Mouse (Mus musculus) ovary, adult 2 months (tissue): ENCODE data around the gene Napsa. TPM values are rescaled to one million over a fixed set of nuclear protein-coding genes. Genes with fewer than 3 reads are reported as not detected.

ENCODE experiments used
- polyA plus RNA-seq: library from polyadenylated mRNA; depleted of rRNA; stranded (reverse); fragments of >200 nt; gene quantifications from 2 replicates; pipeline ENCODE4 v1.2.3, GENCODE M21; 2012; rRNA removed

The Napsa gene
- polyA plus RNA-seq = 24.1 and 29.3 TPM in 2 replicates

GRCm38 (mm10) chr7:44572213-44572701 lies at the start of gene Napsa:
Gene Napsa, plus strand, starts transcription at chr7:44572380.

GRCm38 (mm10) chr7:44524502-44524901 lies 47.7 kb upstream of the Napsa start, which contains the start of gene Mybpc2:
Gene Mybpc2, minus strand, starts transcription at chr7:44524656.

GRCm38 (mm10) chr7:44531946-44532732 lies 40.0 kb upstream of the Napsa start, which contains the start of gene Spib:
Gene Spib, minus strand, starts transcription at chr7:44532071.

GRCm38 (mm10) chr7:44548497-44549087 lies 23.6 kb upstream of the Napsa start, which contains the start of gene Pold1:
Gene Pold1, minus strand, starts transcription at chr7:44548849.

GRCm38 (mm10) chr7:44553826-44554225 lies 18.4 kb upstream of the Napsa start, which contains the start of gene Nr1h2:
Gene Nr1h2, minus strand, starts transcription at chr7:44553951.

GRCm38 (mm10) chr7:44590402-44591347 lies 18.5 kb downstream of the Napsa start, which contains the start of gene Kcnc3:
Gene Kcnc3, plus strand, starts transcription at chr7:44590664.

Other genes with a start within 250 kb of the Napsa start
- 5.9 and 6.5 TPM in 2 replicates for gene Syt3, start 188.3 kb upstream of the Napsa start, polyA plus RNA-seq
- 2.6 and 2.8 TPM in 2 replicates for gene 1700008O03Rik, start 186.6 kb upstream of the Napsa start, polyA plus RNA-seq
- gene Lrrc4b, start 143.4 kb upstream of the Napsa start, polyA plus RNA-seq = 12.9 and 15.2 TPM in 2 replicates
- 0.46 and 2.6 TPM in 2 replicates for gene Aspdh, start 107.0 kb upstream of the Napsa start, polyA plus RNA-seq
- gene Josd2, start 104.4 kb upstream of the Napsa start, polyA plus RNA-seq = 224 and 234 TPM in 2 replicates
- gene Emc10, start 75.9 kb upstream of the Napsa start, polyA plus RNA-seq = 430 and 453 TPM in 2 replicates
- gene Fam71e1, start 75.8 kb upstream of the Napsa start, polyA plus RNA-seq = 19.1 and 24.1 TPM in 2 replicates
- gene Mybpc2, start 47.7 kb upstream of the Napsa start, polyA plus RNA-seq = 1.3 and 1.4 TPM in 2 replicates
- 0.78 and 1.3 TPM in 2 replicates for gene Spib, start 40.3 kb upstream of the Napsa start, polyA plus RNA-seq
- 92.1 and 95.5 TPM in 2 replicates for gene Pold1, start 23.5 kb upstream of the Napsa start, polyA plus RNA-seq
- 236 and 251 TPM in 2 replicates for gene Nr1h2, start 18.4 kb upstream of the Napsa start, polyA plus RNA-seq
- gene Kcnc3, start 18.3 kb downstream of the Napsa start, polyA plus RNA-seq = 2.9 and 3.1 TPM in 2 replicates
- gene Myh14, start 98.5 kb downstream of the Napsa start, polyA plus RNA-seq = 9.2 and 12.0 TPM in 2 replicates
- gene Izumo2, start 136.4 kb downstream of the Napsa start, polyA plus RNA-seq = not detected in 2 replicates
- 30.5 and 41.0 TPM in 2 replicates for gene Vrk3, start 176.0 kb downstream of the Napsa start, polyA plus RNA-seq
- gene Zfp473, start 178.7 kb downstream of the Napsa start, polyA plus RNA-seq = 0.66 and 0.89 TPM in 2 replicates
- 121 and 156 TPM in 2 replicates for gene Nup62, start 243.7 kb downstream of the Napsa start, polyA plus RNA-seq
- gene Il4i1, start 244.0 kb downstream of the Napsa start, polyA plus RNA-seq = 3.7 and 5.0 TPM in 2 replicates
- 231 and 322 TPM in 2 replicates for gene Atf5, start 244.3 kb downstream of the Napsa start, polyA plus RNA-seq